Mouse (Mus musculus) hindbrain, embryonic 14.5 days (tissue): ENCODE measurements around the gene Thra. TPM values are rescaled to one million over a fixed set of nuclear protein-coding genes. Genes with fewer than 3 reads are reported as not detected.

Experiments
- ATAC-seq: fragments of 200-750 bp; cut with Nextera tagmentation; 2 replicates; pipeline ENCODE4 v1.8.0; 2017; ENCODE audit warnings: moderate number of reproducible peaks, mild to moderate bottlenecking, moderate TSS enrichment, moderate library complexity; ENCODE audit not compliant: low FRiP score
- DNase-seq: peaks from one replicate; pipeline ENCODE4 v3.0.0-alpha.2; 2015; ENCODE audit warnings: low spot score
- H3K27ac ChIP-seq: fragments of 300-500 bp; sonication (generic); 2 replicates; pipeline ENCODE4 v1.5.1; 2014; ENCODE audit warnings: mild to moderate bottlenecking, moderate library complexity
- H3K27me3 ChIP-seq: fragments of 300-500 bp; sonication (generic); 2 replicates; pipeline ENCODE4 v1.6.1; 2014; ENCODE audit warnings: mild to moderate bottlenecking, low read length, mixed read lengths; ENCODE audit not compliant: control insufficient read depth, insufficient read depth
- H3K36me3 ChIP-seq: fragments of 300-500 bp; sonication (generic); replicated peaks from 2 replicates; pipeline ENCODE4 v1.6.1; 2014; ENCODE audit not compliant: control insufficient read depth, insufficient read depth
- H3K4me1 ChIP-seq: fragments of 300-500 bp; sonication (generic); replicated peaks from 2 replicates; pipeline ENCODE4 v1.6.1; 2014; ENCODE audit warnings: antibody characterized with exemption, low read length, mixed read lengths; ENCODE audit not compliant: control insufficient read depth, insufficient read depth
- H3K4me2 ChIP-seq: fragments of 300-500 bp; sonication (generic); replicated peaks from 2 replicates; pipeline ENCODE4 v1.6.1; 2014; ENCODE audit warnings: mild to moderate bottlenecking, moderate library complexity
- H3K4me3 ChIP-seq: fragments of 300-500 bp; sonication (generic); replicated peaks from 2 replicates; pipeline ENCODE4 v1.5.1; 2014; ENCODE audit warnings: mild to moderate bottlenecking, low read length
- H3K9ac ChIP-seq: fragments of 300-500 bp; sonication (generic); 2 replicates; pipeline ENCODE4 v1.6.1; 2014
- H3K9me3 ChIP-seq: fragments of 300-500 bp; sonication (generic); 2 replicates; pipeline ENCODE4 v1.6.1; 2016; ENCODE audit warnings: low read length; ENCODE audit not compliant: control insufficient read depth
- WGBS: fragments of 180-500 bp; shearing (Covaris S2); extraction: QIAGEN DNeasy Blood & Tissue Kit; methylation state at CpG from one replicate; pipeline ENCODE4 v1.1.7; 2014; 5-methylcytosine and 5-hydroxymethylcytosine counted together
- polyA plus RNA-seq: library from polyadenylated mRNA; unstranded; fragments of >200 nt; fragmentation: Nextera tagmentation; extraction: Ambion mirVana; gene quantifications from 2 replicates; pipeline ENCODE4 v1.2.1, GENCODE M21; 2014

Gene Thra
- polyA plus RNA-seq, 1 experiment from 2014 or later: 165 TPM

- H3K9me3 ChIP-seq: no peaks in the 10 kb centered on the region
- H3K4me2 ChIP-seq: peak overlapping the region; percentile 88
- H3K9ac ChIP-seq: no peak overlapping the region
- ATAC-seq (no peak), DNase-seq (no peak)
- no peak overlapping the region for H3K27ac ChIP-seq
- H3K4me3 ChIP-seq: no peak overlapping the region
- H3K4me1 ChIP-seq: peaks cover 48% of the 10 kb centered on the region
- peaks cover 34% of the 10 kb centered on the region for H3K36me3 ChIP-seq
- no peaks in the 10 kb centered on the region for H3K27me3 ChIP-seq
- WGBS: 78% methylated on average over 8 of the region's 8 CpGs
These were observed 32.3 kb downstream of the Thra start for GRCm38 (mm10) chr11:98772667-98773171.

DNA sequence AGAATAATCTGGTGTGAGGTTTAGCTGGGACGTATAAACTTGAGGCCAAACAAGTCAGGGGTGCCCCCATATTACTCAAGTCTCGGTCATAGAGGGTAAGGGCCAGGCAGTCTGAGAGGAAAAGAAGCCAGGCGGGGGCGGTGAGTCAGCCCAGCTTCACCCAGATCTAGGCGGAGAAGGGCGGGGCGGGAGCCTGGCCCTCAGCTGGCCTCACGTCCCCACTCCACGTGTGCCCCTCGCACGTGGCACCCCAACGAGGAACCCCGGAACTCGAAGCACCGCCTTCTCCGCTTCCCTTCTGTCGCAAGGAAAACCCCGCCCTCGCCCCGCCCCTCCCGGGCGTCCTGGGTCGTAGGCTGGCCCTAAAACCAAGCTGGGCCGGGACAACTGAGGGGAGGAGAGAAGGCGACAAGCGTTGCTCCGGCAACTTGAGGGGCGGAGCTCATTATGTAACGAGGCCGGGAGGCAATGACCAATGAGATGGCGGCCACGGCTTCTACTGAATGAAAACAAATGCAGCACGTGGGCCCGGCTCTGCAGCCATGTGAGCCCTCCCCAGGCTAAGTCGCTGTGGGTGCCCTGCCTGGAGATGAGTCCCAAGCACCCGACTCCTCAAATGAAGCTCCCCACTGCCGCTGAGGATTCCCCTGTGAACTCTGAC lies 33.3 kb downstream of the Thra start:
- Histone ChIP-seq H3K4me2 (peak overlapping the region; percentile 88), H3K9me3 (no peaks in the 10 kb centered on the region), H3K9ac (peak overlapping the region; percentile 41), H3K27ac (no peak overlapping the region; the same call in 1 of the 2 replicates), H3K4me3 (peak overlapping the region; percentile 39), H3K4me1 (peaks cover 38% of the 10 kb centered on the region), H3K27me3 (no peaks in the 10 kb centered on the region), H3K36me3 (peaks cover 26% of the 10 kb centered on the region)
- under 1% methylated on average over 37 of the region's 37 CpGs for WGBS
- ATAC-seq (peak; percentile 46; the same call in 1 of the 2 replicates), DNase-seq (peak; percentile 81)

- no peaks in the 10 kb centered on the region for H3K9me3 ChIP-seq
- H3K9ac ChIP-seq: peak within 1 kb of the TSS; percentile 41
- peak within 1 kb of the TSS; percentile 88 for H3K4me2 ChIP-seq
- ATAC-seq: 0 out of 2 replicates have a peak, but pooled peaks have one; percentile 10
- H3K27ac ChIP-seq: peak within 1 kb of the TSS; percentile 63
- peaks cover 16% of the 10 kb centered on the region for H3K36me3 ChIP-seq
- peak within 1 kb of the TSS; percentile 39 for H3K4me3 ChIP-seq
- no peak for DNase-seq
- peaks cover 36% of the 10 kb centered on the region for H3K4me1 ChIP-seq
- 2% methylated on average over 22 of the region's 22 CpGs for WGBS
- H3K27me3 ChIP-seq: no peaks in the 10 kb centered on the region
These were observed 34.3 kb downstream of the Thra start, which contains the start of gene Nr1d1 for GRCm38 (mm10) chr11:98774582-98775347. Nr1d1 (minus strand) TSS chr11:98775333.

GRCm38 (mm10) chr11:98775348-98776051 lies 35.1 kb downstream of the Thra start:
- Histone ChIP-seq H3K9me3 (no peaks in the 10 kb centered on the region), H3K36me3 (peaks cover 9% of the 10 kb centered on the region), H3K4me1 (peaks cover 36% of the 10 kb centered on the region), H3K9ac (peak overlapping the region; percentile 41), H3K4me3 (peak overlapping the region; percentile 39), H3K27ac (peak overlapping the region; percentile 63), H3K27me3 (no peaks in the 10 kb centered on the region), H3K4me2 (peak overlapping the region; percentile 88)
- DNase-seq (peak; percentile 95), ATAC-seq (peak; percentile 88)
- 7% methylated on average over 15 of the region's 15 CpGs for WGBS

DNA sequence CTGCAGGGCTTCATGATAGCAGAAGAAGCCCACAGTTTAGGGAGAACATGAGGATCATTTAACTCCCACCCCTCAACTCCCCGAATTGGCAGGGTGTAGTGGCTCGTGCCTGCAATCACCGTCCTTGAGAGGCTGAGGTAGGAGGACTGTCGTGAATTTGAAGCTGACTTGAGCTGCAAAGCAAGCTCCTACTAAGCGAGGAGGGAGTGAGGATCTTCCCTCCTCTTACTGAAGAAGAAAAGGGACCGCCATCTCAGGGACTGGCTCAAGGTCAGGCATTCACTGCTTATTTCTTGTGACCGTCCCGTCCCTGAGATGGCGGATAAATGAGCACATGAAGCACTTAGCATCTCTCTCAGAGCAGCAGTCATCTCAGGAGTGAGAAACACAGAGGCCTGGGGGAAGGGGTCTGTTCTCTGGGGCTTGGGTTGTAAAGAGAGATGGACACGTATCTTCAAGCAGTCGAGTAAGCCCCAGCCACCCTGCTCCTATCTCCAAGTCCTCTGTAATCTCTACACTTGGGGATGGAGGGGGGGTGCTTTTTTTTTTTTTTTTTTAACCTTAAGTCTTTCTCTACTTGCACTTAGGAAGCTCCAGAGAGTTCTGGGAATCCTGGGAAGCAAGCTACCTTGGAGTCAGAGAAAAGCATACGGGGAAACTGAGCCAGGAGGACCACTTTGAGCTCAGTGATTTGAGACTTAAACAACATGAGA lies 35.8 kb downstream of the Thra start:
- Histone ChIP-seq H3K9ac (no peak overlapping the region; the same call in 1 of the 2 replicates), H3K27me3 (no peaks in the 10 kb centered on the region)
- 54% methylated on average over 12 of the region's 12 CpGs for WGBS

DNA sequence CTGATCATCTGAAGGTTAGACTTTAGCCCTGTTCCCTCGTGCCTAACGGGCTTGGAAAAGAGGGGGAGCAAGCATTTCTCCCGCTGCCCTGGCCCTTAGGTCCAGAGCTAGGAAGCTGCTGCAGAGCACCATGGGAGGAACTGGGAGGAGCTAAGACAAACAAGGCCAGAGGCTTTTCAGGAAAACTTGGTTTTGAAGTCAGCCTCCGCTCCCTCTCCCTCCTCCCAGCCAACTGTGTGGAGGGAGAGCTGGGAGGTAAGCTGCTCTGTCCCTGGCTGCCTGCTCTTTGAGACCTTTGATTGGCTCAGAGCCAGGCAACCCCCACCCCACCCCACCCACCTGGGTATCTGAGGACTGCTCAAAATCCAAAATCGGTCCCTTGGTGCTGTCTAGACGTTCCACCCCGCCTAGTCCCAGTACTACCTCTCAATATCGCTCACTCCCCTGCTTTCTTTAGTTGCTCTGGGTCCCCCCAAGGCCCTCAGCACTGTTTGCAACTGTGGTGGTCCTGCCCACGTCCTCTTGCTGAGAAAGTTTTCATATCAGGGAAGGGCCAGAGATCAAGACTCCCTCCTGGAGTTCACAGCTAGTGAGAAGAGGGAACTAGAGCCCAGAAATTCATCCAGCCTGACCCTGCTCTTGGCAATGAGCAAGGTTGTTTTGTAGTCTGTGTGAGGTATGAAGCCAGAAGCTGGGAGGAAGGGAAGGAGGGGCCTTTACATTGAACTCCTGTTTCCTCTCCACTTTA lies 36.6 kb downstream of the Thra start:
- no peak for ATAC-seq
- DNase-seq: no peak
- Histone ChIP-seq H3K4me3 (no peak overlapping the region), H3K27ac (peak overlapping the region; percentile 33), H3K9ac (no peak overlapping the region; the same call in 1 of the 2 replicates), H3K4me2 (peak overlapping the region; percentile 13; the same call in 1 of the 2 replicates), H3K4me1 (peaks cover 42% of the 10 kb centered on the region), H3K9me3 (no peaks in the 10 kb centered on the region), H3K36me3 (no peaks in the 10 kb centered on the region), H3K27me3 (no peaks in the 10 kb centered on the region)
- WGBS: 13% methylated on average over 9 of the region's 9 CpGs

More for the DNA sequence above, 35.8 kb downstream of the Thra start:
- peak overlapping the region; percentile 88 for H3K4me2 ChIP-seq
- H3K36me3 ChIP-seq: peaks cover 2% of the 10 kb centered on the region
- peak overlapping the region; percentile 63 for H3K27ac ChIP-seq
- no peaks in the 10 kb centered on the region for H3K9me3 ChIP-seq
- peaks cover 36% of the 10 kb centered on the region for H3K4me1 ChIP-seq
- DNase-seq: no peak
- no peak overlapping the region for H3K4me3 ChIP-seq
- ATAC-seq: no peak

GRCm38 (mm10) chr11:98777888-98778287 lies 37.5 kb downstream of the Thra start:
- Histone ChIP-seq H3K27ac (no peak overlapping the region), H3K4me3 (no peak overlapping the region), H3K4me2 (no peak overlapping the region), H3K9me3 (no peaks in the 10 kb centered on the region), H3K4me1 (peaks cover 51% of the 10 kb centered on the region), H3K27me3 (no peaks in the 10 kb centered on the region), H3K9ac (no peak overlapping the region), H3K36me3 (no peaks in the 10 kb centered on the region)
- DNase-seq (no peak), ATAC-seq (no peak)

- no peak for ATAC-seq
- Histone ChIP-seq H3K4me3 (no peak overlapping the region), H3K4me1 (peaks cover 43% of the 10 kb centered on the region), H3K4me2 (no peak overlapping the region), H3K9ac (no peak overlapping the region), H3K27me3 (no peaks in the 10 kb centered on the region), H3K27ac (peak overlapping the region; percentile 73; the same call in 1 of the 2 replicates), H3K36me3 (no peaks in the 10 kb centered on the region), H3K9me3 (no peaks in the 10 kb centered on the region)
- no peak for DNase-seq
- WGBS: 11% methylated on average over 14 of the region's 14 CpGs
These were observed 41.5 kb downstream of the Thra start for GRCm38 (mm10) chr11:98781851-98782512.
